Mouse (Mus musculus): Measurements from ENCODE around the gene 1700003E16Rik.

Gene 1700003E16Rik

DNA sequence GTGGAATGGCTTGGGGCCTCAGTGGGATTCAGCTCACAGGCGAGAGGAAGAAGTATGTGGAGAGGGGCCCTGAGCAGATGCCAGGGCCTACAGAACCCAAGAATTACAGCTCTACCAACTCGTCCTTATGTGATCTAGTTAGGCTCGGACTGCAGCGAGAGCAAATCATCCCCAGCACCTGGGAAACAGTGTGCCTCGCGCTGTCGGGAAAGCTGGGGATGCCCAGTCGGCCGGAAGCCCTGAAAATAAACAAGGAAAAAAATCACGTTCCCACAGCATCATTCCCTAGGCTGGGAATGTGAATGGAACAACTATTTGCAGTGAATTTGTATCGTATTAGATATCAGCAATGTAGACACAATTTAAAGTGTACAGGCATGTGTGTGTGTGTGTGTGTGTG, 50.1 kb downstream of the 1700003E16Rik start:
- DNase-seq (ENCODE audit: low spot score in 2 of 2): no peak

DNA sequence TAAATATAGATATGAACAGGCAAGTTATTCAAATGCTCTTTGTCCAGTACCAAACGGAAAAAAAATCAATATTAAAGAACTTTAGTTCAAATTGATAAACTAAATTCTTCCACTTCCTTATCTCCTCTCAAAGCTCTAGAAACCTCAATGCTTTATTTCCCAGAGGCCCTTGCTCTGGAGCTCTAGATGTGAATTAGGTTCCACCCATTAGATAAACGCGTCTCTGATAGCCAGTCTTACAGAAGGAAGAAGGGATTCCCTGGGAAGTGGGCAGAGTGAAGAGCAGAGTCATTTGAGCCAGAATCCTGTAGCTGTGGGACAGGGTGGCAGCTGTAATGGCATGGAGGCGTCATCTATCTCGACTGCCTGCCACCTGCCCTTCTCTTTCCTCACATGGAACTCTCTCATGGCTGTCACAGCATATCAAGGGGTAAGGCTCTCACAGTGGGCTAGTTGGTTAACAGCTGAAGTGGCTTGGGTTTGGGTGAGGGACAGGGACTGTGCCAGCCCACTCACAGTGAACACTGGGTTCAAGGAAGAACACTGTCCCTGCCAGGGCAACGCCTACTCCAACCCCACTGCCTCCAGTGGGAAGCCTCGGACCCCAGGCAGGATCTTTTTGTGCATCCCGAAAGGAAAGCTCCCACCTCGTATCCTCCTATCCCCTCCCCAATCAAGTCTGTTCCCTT, 51.3 kb downstream of the 1700003E16Rik start:
- DNase-seq (ENCODE audit: low spot score in 2 of 2): no peak

DNA sequence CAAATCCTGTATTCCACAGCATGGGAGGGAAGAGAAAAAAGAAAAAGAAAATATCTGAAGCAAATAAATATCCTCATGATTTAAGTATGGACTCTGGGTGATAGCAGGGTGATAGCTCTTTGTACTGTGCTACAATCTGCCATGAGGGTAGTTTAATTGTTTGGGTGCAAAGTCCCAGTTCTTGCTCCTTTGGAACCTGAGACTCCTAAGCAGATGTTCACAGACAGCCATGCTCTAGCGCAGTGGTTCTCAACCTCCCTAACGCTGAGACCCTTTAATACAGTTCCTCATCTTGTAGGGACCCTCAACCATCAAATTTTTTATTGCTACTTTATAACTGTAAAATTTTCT, 51.8 kb downstream of the 1700003E16Rik start:
- no peak for DNase-seq (ENCODE audit: low spot score in 2 of 2)

DNA sequence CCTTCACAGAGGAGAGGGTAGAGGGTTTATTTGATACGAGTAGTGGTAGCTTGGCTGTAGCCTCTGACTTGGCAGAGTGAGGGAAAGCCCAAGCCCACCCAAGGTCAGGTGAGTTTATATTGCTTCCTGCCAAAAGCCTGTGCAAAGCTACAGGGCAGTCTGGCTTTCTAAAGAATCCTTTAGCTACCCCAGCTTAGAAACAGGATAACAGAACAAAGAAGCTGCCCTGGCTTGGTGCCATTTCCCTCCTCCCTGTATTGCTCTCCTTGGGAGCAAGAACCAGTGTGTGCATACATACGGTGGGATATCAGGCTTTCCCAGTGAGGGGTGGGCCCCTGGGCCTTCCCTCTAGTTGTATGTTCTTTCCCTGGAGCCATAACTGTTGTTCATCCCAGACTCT, 54.3 kb downstream of the 1700003E16Rik start:
- DNase-seq (ENCODE audit: low spot score in 2 of 2): no peak

DNA sequence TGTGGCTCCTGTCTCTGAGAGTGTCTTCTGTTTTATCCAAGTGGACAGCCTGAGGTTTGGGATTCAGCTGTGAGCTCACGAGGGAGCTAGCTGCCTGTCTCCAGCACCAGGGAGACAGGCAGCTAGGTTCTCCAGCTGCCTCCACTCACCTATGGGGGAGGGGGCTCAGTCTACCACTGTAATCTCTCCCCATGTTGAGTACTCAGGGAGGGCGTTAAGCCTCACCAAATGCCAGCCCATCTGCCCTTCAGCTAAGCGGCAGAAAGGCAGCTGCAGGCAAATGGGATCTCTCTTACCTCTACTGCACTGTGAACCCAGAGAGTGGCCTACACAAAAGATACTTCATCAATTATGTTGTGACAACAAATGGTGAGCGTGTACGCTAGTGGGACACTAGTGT, 55.3 kb downstream of the 1700003E16Rik start:
- no peak for DNase-seq (ENCODE audit: low spot score in 2 of 2)

Data from cerebellum, postnatal 4 days (tissue).